Mouse (Mus musculus) MEL (cell line): ENCODE data around the gene Angptl2.

Experiments
- CTCF ChIP-seq, 3 experiments: IDR thresholded peaks in 2 of 3; conservative IDR thresholded peaks in 1 of 3; 2 replicates each; pipeline ENCODE4 v1.5.1; 2011 to 2012; ENCODE audit warnings: low read length in 3 of 3, low read depth in 2 of 3, mild to moderate bottlenecking in 2 of 3, improper control_type of control experiment in 1 of 3, inconsistent platforms in 1 of 3, mixed read lengths in 1 of 3, moderate library complexity in 1 of 3; ENCODE audit not compliant: control insufficient read depth in 1 of 3, insufficient read depth in 1 of 3, poor library complexity in 1 of 3, severe bottlenecking in 1 of 3
- MAZ ChIP-seq: IDR thresholded peaks from 2 replicates; pipeline ENCODE4 v1.6.1; 2012; ENCODE audit warnings: low read depth, mild to moderate bottlenecking, inconsistent platforms, low read length, improper control_type of control experiment
- MYC ChIP-seq: IDR thresholded peaks from 2 replicates; pipeline ENCODE4 v1.6.1; 2011; ENCODE audit warnings: low read depth, mild to moderate bottlenecking, low read length, improper control_type of control experiment, moderate library complexity
- POLR2A ChIP-seq, 2 experiments: IDR thresholded peaks; 2 replicates each; pipeline ENCODE4 v1.6.1; 2011 to 2012; ENCODE audit warnings: low read length in 2 of 2, mild to moderate bottlenecking in 2 of 2, control low read depth in 1 of 2, improper control_type of control experiment in 1 of 2, low read depth in 1 of 2, moderate library complexity in 1 of 2; ENCODE audit not compliant: control insufficient read depth in 1 of 2, insufficient read depth in 1 of 2, poor library complexity in 1 of 2
- USF1 ChIP-seq: IDR thresholded peaks from 2 replicates; pipeline ENCODE4 v1.6.1; 2014; ENCODE audit warnings: low read depth, mild to moderate bottlenecking, inconsistent platforms, low read length, improper control_type of control experiment, moderate library complexity

DNA sequence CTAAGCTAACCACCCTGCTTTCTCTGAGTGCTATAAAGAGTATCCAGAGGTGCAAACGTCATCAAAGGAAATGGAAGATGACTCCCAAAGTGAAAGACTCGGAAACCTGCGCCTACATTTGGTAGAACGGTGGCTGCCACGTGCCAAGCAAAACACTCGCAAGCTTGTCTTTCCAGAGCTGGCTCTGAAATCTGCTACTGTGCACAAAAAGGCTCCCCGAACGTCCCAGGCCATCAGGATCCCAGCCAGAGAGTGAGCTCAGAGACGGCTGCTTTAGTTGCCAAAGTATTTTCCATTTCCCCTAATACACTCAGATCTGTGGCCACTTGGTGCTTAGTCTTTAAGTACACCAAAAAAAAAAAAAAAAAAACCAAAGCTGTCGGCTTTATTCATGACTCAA lies 31.2 kb upstream of the Angptl2 start:
- TF ChIP-seq MYC (no peak), CTCF (IDR thresholded peaks at IDR 0.05 in 2 of 3, conservative IDR thresholded peaks at IDR 0.05 in 1 of 3; ENCODE audit: control insufficient read depth in 1 of 3, insufficient read depth in 1 of 3, low read depth in 2 of 3, low read length in 3 of 3, poor library complexity in 1 of 3, severe bottlenecking in 1 of 3) (no peak), USF1 (no peak), POLR2A (IDR thresholded peaks at IDR 0.05; ENCODE audit: control insufficient read depth in 1 of 2, insufficient read depth in 1 of 2, low read depth in 1 of 2, low read length in 2 of 2, poor library complexity in 1 of 2) (no peak), MAZ (no peak)
